Mouse (Mus musculus): Measurements from ENCODE around the gene Chrm3. TPM values are rescaled to one million over a fixed set of nuclear protein-coding genes. Genes with fewer than 3 reads are reported as not detected.

Chrm3 gene
- polyA plus RNA-seq, 1 experiment, result 8.4 TPM

- no peak for DNase-seq (ENCODE audit: low read depth)
- TF ChIP-seq POLR2A (IDR thresholded peaks at IDR 0.05; ENCODE audit: borderline replicate concordance, extremely low read depth, insufficient read depth, insufficient read length, poor library complexity, severe bottlenecking) (no peak), CTCF (IDR thresholded peaks at IDR 0.05; ENCODE audit: borderline replicate concordance, extremely low read depth, insufficient read depth, insufficient read length) (no peak)
Observed at GRCm38 (mm10) chr13:9888284-9888683, 472.4 kb downstream of the Chrm3 start.

GRCm38 (mm10) chr13:9887261-9887660 is 473.4 kb downstream of the Chrm3 start:
- TF ChIP-seq POLR2A (IDR thresholded peaks at IDR 0.05; ENCODE audit: borderline replicate concordance, extremely low read depth, insufficient read depth, insufficient read length, poor library complexity, severe bottlenecking) (no peak), CTCF (IDR thresholded peaks at IDR 0.05; ENCODE audit: borderline replicate concordance, extremely low read depth, insufficient read depth, insufficient read length) (no peak)

GRCm38 (mm10) chr13:9886465-9887135 is 474.0 kb downstream of the Chrm3 start:
- no peak for TF ChIP-seq CTCF (IDR thresholded peaks at IDR 0.05; ENCODE audit: borderline replicate concordance, extremely low read depth, insufficient read depth, insufficient read length)
- no peak for TF ChIP-seq POLR2A (IDR thresholded peaks at IDR 0.05; ENCODE audit: borderline replicate concordance, extremely low read depth, insufficient read depth, insufficient read length, poor library complexity, severe bottlenecking)
- DNase-seq (ENCODE audit: low read depth), result no peak

More at GRCm38 (mm10) chr13:9887261-9887660, 473.4 kb downstream of the Chrm3 start:
- no peak for DNase-seq (ENCODE audit: low read depth)

- DNase-seq (ENCODE audit: low read depth), result peak; percentile 92
- TF ChIP-seq POLR2A (IDR thresholded peaks at IDR 0.05; ENCODE audit: borderline replicate concordance, extremely low read depth, insufficient read depth, insufficient read length, poor library complexity, severe bottlenecking), result no peak
- TF ChIP-seq CTCF (IDR thresholded peaks at IDR 0.05; ENCODE audit: borderline replicate concordance, extremely low read depth, insufficient read depth, insufficient read length), result peak; percentile 74; the same call in 1 of the 2 replicates
Observed at GRCm38 (mm10) chr13:9882362-9883282, 478.0 kb downstream of the Chrm3 start.

- DNase-seq (ENCODE audit: low read depth), result no peak
- no peak for TF ChIP-seq CTCF (IDR thresholded peaks at IDR 0.05; ENCODE audit: borderline replicate concordance, extremely low read depth, insufficient read depth, insufficient read length)
- no peak for TF ChIP-seq POLR2A (IDR thresholded peaks at IDR 0.05; ENCODE audit: borderline replicate concordance, extremely low read depth, insufficient read depth, insufficient read length, poor library complexity, severe bottlenecking)
Observed at GRCm38 (mm10) chr13:9881930-9882329, 478.7 kb downstream of the Chrm3 start.

- no peak for DNase-seq (ENCODE audit: low read depth)
- TF ChIP-seq CTCF (IDR thresholded peaks at IDR 0.05; ENCODE audit: borderline replicate concordance, extremely low read depth, insufficient read depth, insufficient read length) (no peak), POLR2A (IDR thresholded peaks at IDR 0.05; ENCODE audit: borderline replicate concordance, extremely low read depth, insufficient read depth, insufficient read length, poor library complexity, severe bottlenecking) (no peak)
Observed at GRCm38 (mm10) chr13:9880401-9880800, 480.2 kb downstream of the Chrm3 start.

- TF ChIP-seq CTCF (IDR thresholded peaks at IDR 0.05; ENCODE audit: borderline replicate concordance, extremely low read depth, insufficient read depth, insufficient read length) (no peak), POLR2A (IDR thresholded peaks at IDR 0.05; ENCODE audit: borderline replicate concordance, extremely low read depth, insufficient read depth, insufficient read length, poor library complexity, severe bottlenecking) (no peak)
- DNase-seq (ENCODE audit: low read depth), result no peak
Observed at GRCm38 (mm10) chr13:9878596-9879010, 482.0 kb downstream of the Chrm3 start.

- TF ChIP-seq POLR2A (IDR thresholded peaks at IDR 0.05; ENCODE audit: borderline replicate concordance, extremely low read depth, insufficient read depth, insufficient read length, poor library complexity, severe bottlenecking) (no peak), CTCF (IDR thresholded peaks at IDR 0.05; ENCODE audit: borderline replicate concordance, extremely low read depth, insufficient read depth, insufficient read length) (no peak)
- no peak for DNase-seq (ENCODE audit: low read depth)
Observed at GRCm38 (mm10) chr13:9873377-9873776, 487.3 kb downstream of the Chrm3 start.

- DNase-seq (ENCODE audit: low read depth), result no peak
- TF ChIP-seq CTCF (IDR thresholded peaks at IDR 0.05; ENCODE audit: borderline replicate concordance, extremely low read depth, insufficient read depth, insufficient read length), result no peak
- no peak for TF ChIP-seq POLR2A (IDR thresholded peaks at IDR 0.05; ENCODE audit: borderline replicate concordance, extremely low read depth, insufficient read depth, insufficient read length, poor library complexity, severe bottlenecking)
Observed at GRCm38 (mm10) chr13:9866161-9866560, 494.5 kb downstream of the Chrm3 start.

GRCm38 (mm10) chr13:9847515-9847914 is 513.1 kb downstream of the Chrm3 start:
- TF ChIP-seq POLR2A (IDR thresholded peaks at IDR 0.05; ENCODE audit: borderline replicate concordance, extremely low read depth, insufficient read depth, insufficient read length, poor library complexity, severe bottlenecking) (no peak), CTCF (IDR thresholded peaks at IDR 0.05; ENCODE audit: borderline replicate concordance, extremely low read depth, insufficient read depth, insufficient read length) (no peak)
- DNase-seq (ENCODE audit: low read depth), result no peak

Measured in brain, embryonic 14.5 days (tissue).